Mouse (Mus musculus): ENCODE measurements at regions not wholly inside any gene's neighbourhood (a gene's known extent, or its start where the extent isn't known, plus 50 kb on each side); places are given as distances from the start of the nearest gene placed in this dataset.

GRCm38 (mm10) chr12:106448551-106448950 is 438.5 kb downstream of the Vrk1 start:
- H3K27ac ChIP-seq (ENCODE audit: low read depth, low read length), result no peak overlapping the region
- H3K27me3 ChIP-seq (ENCODE audit: control insufficient read depth, insufficient read depth, low read length), result no peaks in the 10 kb centered on the region
- H3K9me3 ChIP-seq (ENCODE audit: control insufficient read depth, low read length), result no peaks in the 10 kb centered on the region
- ATAC-seq (ENCODE audit: low read depth), result no peak
- H3K4me2 ChIP-seq (ENCODE audit: low read depth, low read length), result no peak overlapping the region
- no peak overlapping the region for H3K9ac ChIP-seq (replicated peaks; ENCODE audit: low read depth, low read length)
- H3K4me1 ChIP-seq (ENCODE audit: control insufficient read depth, insufficient read depth, low read length), result no peaks in the 10 kb centered on the region
- H3K36me3 ChIP-seq (ENCODE audit: control insufficient read depth, insufficient read depth, low read length), result no peaks in the 10 kb centered on the region
- H3K4me3 ChIP-seq (ENCODE audit: low read depth, low read length), result no peak overlapping the region
- WGBS, result 91% methylated on average over 6 of the region's 6 CpGs

- no peak overlapping the region for H3K9ac ChIP-seq (replicated peaks; ENCODE audit: low read depth, low read length)
- H3K4me2 ChIP-seq (ENCODE audit: low read depth, low read length), result no peak overlapping the region
- 47% methylated on average over 13 of the region's 13 CpGs for WGBS
- no peak overlapping the region for H3K4me3 ChIP-seq (ENCODE audit: low read depth, low read length)
- no peak for ATAC-seq (ENCODE audit: low read depth)
- H3K9me3 ChIP-seq (ENCODE audit: control insufficient read depth, low read length), result no peaks in the 10 kb centered on the region
- H3K4me1 ChIP-seq (ENCODE audit: control insufficient read depth, insufficient read depth, low read length), result no peaks in the 10 kb centered on the region
- H3K27ac ChIP-seq (ENCODE audit: low read depth, low read length), result no peak overlapping the region
- H3K27me3 ChIP-seq (ENCODE audit: control insufficient read depth, insufficient read depth, low read length), result no peaks in the 10 kb centered on the region
- H3K36me3 ChIP-seq (ENCODE audit: control insufficient read depth, insufficient read depth, low read length), result no peaks in the 10 kb centered on the region
Observed at GRCm38 (mm10) chr12:106453491-106453890, 443.5 kb downstream of the Vrk1 start.

- H3K36me3 ChIP-seq (ENCODE audit: control insufficient read depth, insufficient read depth, low read length), result no peaks in the 10 kb centered on the region
- H3K4me1 ChIP-seq (ENCODE audit: control insufficient read depth, insufficient read depth, low read length), result no peaks in the 10 kb centered on the region
- ATAC-seq (ENCODE audit: low read depth), result no peak
- no peaks in the 10 kb centered on the region for H3K9me3 ChIP-seq (ENCODE audit: control insufficient read depth, low read length)
- no peak overlapping the region for H3K27ac ChIP-seq (ENCODE audit: low read depth, low read length)
- H3K4me2 ChIP-seq (ENCODE audit: low read depth, low read length), result no peak overlapping the region
- H3K4me3 ChIP-seq (ENCODE audit: low read depth, low read length), result no peak overlapping the region
- no peak overlapping the region for H3K9ac ChIP-seq (replicated peaks; ENCODE audit: low read depth, low read length)
- H3K27me3 ChIP-seq (ENCODE audit: control insufficient read depth, insufficient read depth, low read length), result no peaks in the 10 kb centered on the region
- WGBS, result 61% methylated on average over 6 of the region's 6 CpGs
Observed at GRCm38 (mm10) chr12:106458215-106458614, 448.2 kb downstream of the Vrk1 start.

GRCm38 (mm10) chr12:106460650-106461049 is 450.6 kb downstream of the Vrk1 start:
- Histone ChIP-seq H3K27me3 (ENCODE audit: control insufficient read depth, insufficient read depth, low read length) (no peaks in the 10 kb centered on the region), H3K9ac (replicated peaks; ENCODE audit: low read depth, low read length) (no peak overlapping the region), H3K9me3 (ENCODE audit: control insufficient read depth, low read length) (no peaks in the 10 kb centered on the region), H3K4me3 (ENCODE audit: low read depth, low read length) (no peak overlapping the region), H3K4me1 (ENCODE audit: control insufficient read depth, insufficient read depth, low read length) (no peaks in the 10 kb centered on the region), H3K4me2 (ENCODE audit: low read depth, low read length) (no peak overlapping the region), H3K27ac (ENCODE audit: low read depth, low read length) (no peak overlapping the region), H3K36me3 (ENCODE audit: control insufficient read depth, insufficient read depth, low read length) (no peaks in the 10 kb centered on the region)
- 94% methylated on average over 7 of the region's 7 CpGs for WGBS
- no peak for ATAC-seq (ENCODE audit: low read depth)

DNA sequence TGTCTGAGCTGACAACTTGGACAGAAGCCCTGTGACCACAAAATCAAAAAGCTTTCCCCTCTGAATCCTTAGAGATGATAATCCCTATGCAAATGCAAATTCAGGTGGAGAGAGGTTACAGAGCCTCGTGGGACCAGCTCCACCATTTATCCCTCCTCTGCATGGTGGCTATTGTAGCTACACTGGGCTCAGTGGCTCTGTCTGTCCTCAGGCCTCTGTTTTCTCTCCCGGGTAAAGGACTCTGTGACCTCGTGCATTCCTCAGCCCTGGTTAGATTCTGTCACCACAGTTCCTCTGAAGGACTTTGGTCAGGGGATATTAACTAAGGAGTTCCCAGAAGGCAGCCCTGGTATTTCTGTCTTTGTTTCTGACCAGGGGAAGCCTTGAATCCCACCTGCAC is 452.3 kb downstream of the Vrk1 start:
- WGBS, result 12% methylated on average over 3 of the region's 3 CpGs
- ATAC-seq (ENCODE audit: low read depth), result no peak
- Histone ChIP-seq H3K27me3 (ENCODE audit: control insufficient read depth, insufficient read depth, low read length) (no peaks in the 10 kb centered on the region), H3K27ac (ENCODE audit: low read depth, low read length) (no peak overlapping the region), H3K9ac (replicated peaks; ENCODE audit: low read depth, low read length) (no peak overlapping the region), H3K4me3 (ENCODE audit: low read depth, low read length) (no peak overlapping the region), H3K4me2 (ENCODE audit: low read depth, low read length) (no peak overlapping the region), H3K9me3 (ENCODE audit: control insufficient read depth, low read length) (no peaks in the 10 kb centered on the region), H3K36me3 (ENCODE audit: control insufficient read depth, insufficient read depth, low read length) (no peaks in the 10 kb centered on the region), H3K4me1 (ENCODE audit: control insufficient read depth, insufficient read depth, low read length) (no peaks in the 10 kb centered on the region)

GRCm38 (mm10) chr12:106464701-106465100 is 454.7 kb downstream of the Vrk1 start:
- H3K9ac ChIP-seq (replicated peaks; ENCODE audit: low read depth, low read length), result no peak overlapping the region
- H3K36me3 ChIP-seq (ENCODE audit: control insufficient read depth, insufficient read depth, low read length), result no peaks in the 10 kb centered on the region
- ATAC-seq (ENCODE audit: low read depth), result no peak
- no peak overlapping the region for H3K27ac ChIP-seq (ENCODE audit: low read depth, low read length)
- H3K4me2 ChIP-seq (ENCODE audit: low read depth, low read length), result no peak overlapping the region
- H3K27me3 ChIP-seq (ENCODE audit: control insufficient read depth, insufficient read depth, low read length), result no peaks in the 10 kb centered on the region
- 0 out of 2 replicates have a peak, but pooled peaks cover 4% of the 10 kb centered on the region for H3K4me1 ChIP-seq (ENCODE audit: control insufficient read depth, insufficient read depth, low read length)
- no peaks in the 10 kb centered on the region for H3K9me3 ChIP-seq (ENCODE audit: control insufficient read depth, low read length)
- no peak overlapping the region for H3K4me3 ChIP-seq (ENCODE audit: low read depth, low read length)
- 55% methylated on average over 11 of the region's 11 CpGs for WGBS

DNA sequence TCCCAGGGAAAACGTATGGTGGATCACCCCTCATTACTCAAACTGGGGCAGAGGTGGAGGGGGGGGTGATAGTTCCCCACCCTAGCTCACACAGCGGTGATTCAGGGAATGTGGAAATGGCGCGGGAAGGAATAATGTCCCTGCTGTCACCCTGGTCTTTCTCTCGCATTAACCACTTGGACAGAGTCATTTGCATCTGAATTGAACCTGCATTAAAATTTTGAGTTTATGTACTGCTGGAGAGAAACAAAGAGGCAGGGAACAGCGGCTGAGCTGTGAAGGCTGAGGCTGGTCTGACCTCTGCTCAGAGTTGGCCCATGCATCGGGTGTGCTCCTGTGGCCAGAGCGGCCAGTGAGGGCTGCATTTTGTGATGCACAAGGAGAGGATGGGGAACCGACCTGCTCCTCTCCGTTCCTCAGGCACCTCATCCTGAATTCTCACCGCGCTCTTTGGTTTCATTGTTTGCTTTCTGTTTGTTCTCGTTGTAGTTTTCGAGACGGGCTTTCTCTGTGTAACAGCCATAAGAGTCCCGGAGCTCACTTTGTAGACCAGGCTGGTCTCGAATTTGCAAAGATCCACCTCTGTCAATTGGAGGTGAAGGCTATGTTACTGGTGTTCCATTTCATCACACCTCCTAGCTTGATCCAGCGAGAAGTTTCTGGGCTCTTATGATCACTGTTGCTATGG is 458.3 kb downstream of the Vrk1 start:
- no peaks in the 10 kb centered on the region for H3K36me3 ChIP-seq (ENCODE audit: control insufficient read depth, insufficient read depth, low read length)
- no peaks in the 10 kb centered on the region for H3K9me3 ChIP-seq (ENCODE audit: control insufficient read depth, low read length)
- H3K27ac ChIP-seq (ENCODE audit: low read depth, low read length), result no peak overlapping the region
- 0 out of 2 replicates have a peak, but pooled peaks cover 4% of the 10 kb centered on the region for H3K4me1 ChIP-seq (ENCODE audit: control insufficient read depth, insufficient read depth, low read length)
- no peak for ATAC-seq (ENCODE audit: low read depth)
- WGBS, result 26% methylated on average over 18 of the region's 18 CpGs
- no peak overlapping the region for H3K9ac ChIP-seq (replicated peaks; ENCODE audit: low read depth, low read length)
- H3K27me3 ChIP-seq (ENCODE audit: control insufficient read depth, insufficient read depth, low read length), result no peaks in the 10 kb centered on the region
- H3K4me2 ChIP-seq (ENCODE audit: low read depth, low read length), result no peak overlapping the region
- no peak overlapping the region for H3K4me3 ChIP-seq (ENCODE audit: low read depth, low read length)

- Histone ChIP-seq H3K9ac (replicated peaks; ENCODE audit: low read depth, low read length) (no peak overlapping the region), H3K27me3 (ENCODE audit: control insufficient read depth, insufficient read depth, low read length) (no peaks in the 10 kb centered on the region), H3K4me3 (ENCODE audit: low read depth, low read length) (no peak overlapping the region), H3K4me1 (ENCODE audit: control insufficient read depth, insufficient read depth, low read length) (peaks cover 12% of the 10 kb centered on the region; the same call in 1 of the 2 replicates), H3K27ac (ENCODE audit: low read depth, low read length) (no peak overlapping the region), H3K4me2 (ENCODE audit: low read depth, low read length) (peak overlapping the region; percentile 19; the same call in 1 of the 2 replicates), H3K9me3 (ENCODE audit: control insufficient read depth, low read length) (no peaks in the 10 kb centered on the region), H3K36me3 (ENCODE audit: control insufficient read depth, insufficient read depth, low read length) (no peaks in the 10 kb centered on the region)
- 21% methylated on average over 24 of the region's 24 CpGs for WGBS
- 0 out of 2 replicates have a peak, but pooled peaks have one; percentile 46 for ATAC-seq (ENCODE audit: low read depth)
Observed at GRCm38 (mm10) chr12:106474501-106475165, 464.6 kb downstream of the Vrk1 start.

DNA sequence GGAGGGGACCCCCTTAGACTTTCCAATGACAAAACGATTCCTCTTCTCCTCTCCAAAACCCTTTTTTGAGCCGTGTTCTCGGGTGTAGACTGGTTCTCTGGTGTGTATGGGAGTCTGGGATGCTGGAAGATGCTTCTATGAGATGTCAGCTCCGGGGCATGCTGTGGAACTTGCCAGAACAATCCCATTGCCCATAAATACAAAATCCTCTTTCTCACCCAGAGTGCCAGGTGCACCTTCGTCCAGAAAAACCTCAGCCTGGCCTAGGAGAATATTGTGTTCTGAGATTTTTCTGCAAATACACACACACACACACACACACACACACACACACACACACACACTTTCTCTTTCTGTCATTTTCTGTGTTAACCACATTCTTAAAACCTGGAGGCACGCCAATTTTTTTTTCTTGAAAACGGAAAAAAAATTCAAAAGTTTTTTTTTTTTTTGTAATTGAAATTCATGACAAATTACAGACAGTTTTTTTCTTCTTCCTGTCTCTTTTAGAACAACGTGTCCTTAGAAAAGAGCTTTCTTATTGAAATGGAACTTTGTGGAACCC is 465.5 kb downstream of the Vrk1 start:
- Histone ChIP-seq H3K4me2 (ENCODE audit: low read depth, low read length) (no peak overlapping the region), H3K9ac (replicated peaks; ENCODE audit: low read depth, low read length) (no peak overlapping the region), H3K27me3 (ENCODE audit: control insufficient read depth, insufficient read depth, low read length) (no peaks in the 10 kb centered on the region), H3K27ac (ENCODE audit: low read depth, low read length) (no peak overlapping the region), H3K4me1 (ENCODE audit: control insufficient read depth, insufficient read depth, low read length) (peaks cover 18% of the 10 kb centered on the region; the same call in 1 of the 2 replicates), H3K36me3 (ENCODE audit: control insufficient read depth, insufficient read depth, low read length) (no peaks in the 10 kb centered on the region), H3K9me3 (ENCODE audit: control insufficient read depth, low read length) (no peaks in the 10 kb centered on the region), H3K4me3 (ENCODE audit: low read depth, low read length) (no peak overlapping the region)
- ATAC-seq (ENCODE audit: low read depth), result no peak
- WGBS, result 71% methylated on average over 8 of the region's 8 CpGs

All from neural tube, embryonic 14.5 days (tissue).